ENCODE assay signal across 17 mouse cellular contexts in genomic region chr11:98599291-98599690, GRCm38 (mm10). TPM values are rescaled to one million over a fixed set of nuclear protein-coding genes. Genes with fewer than 3 reads are reported as not detected.
DNase-seq lines count a peak whose midpoint lies in the region; ATAC-seq and TF ChIP-seq lines count a peak whose summit lies in the region.
"Had no signal": no experiment of that assay in that cellular context is flagged by ENCODE, and none has a peak within 500 bp of the region (broad histone marks: within the 10 kb centered on the region; RNA-seq: fewer than 3 reads in every experiment).

No protein-coding gene starts in this region.

- no peaks in the 10 kb centered on the region for H3K36me3 ChIP-seq in hindbrain, embryonic 15.5 days
- H3K36me3 ChIP-seq in hindbrain, embryonic 14.5 days (replicated peaks; ENCODE audit: control insufficient read depth, insufficient read depth): no peaks in the 10 kb centered on the region
- no peaks in the 10 kb centered on the region for H3K36me3 ChIP-seq in ES-Bruce4 (ENCODE audit: control insufficient read depth, insufficient read depth, low read length, poor library complexity, severe bottlenecking)
- H3K36me3 ChIP-seq in forebrain, embryonic 16.5 days (ENCODE audit: control insufficient read depth, insufficient read depth): no peaks in the 10 kb centered on the region
- no peaks in the 10 kb centered on the region for H3K36me3 ChIP-seq in liver, postnatal 0 days (replicated peaks; ENCODE audit: insufficient read depth, low read length)
- H3K36me3 ChIP-seq: limb, embryonic 15.5 days had no signal

- H3K4me1 ChIP-seq in hindbrain, embryonic 15.5 days (replicated peaks): peaks cover 8% of the 10 kb centered on the region; the same call in 1 of the 2 replicates
- no peaks in the 10 kb centered on the region for H3K4me1 ChIP-seq in hindbrain, embryonic 14.5 days (replicated peaks; ENCODE audit: control insufficient read depth, insufficient read depth, low read length)
- H3K4me1 ChIP-seq in ES-Bruce4 (ENCODE audit: control insufficient read depth, insufficient read depth, low read length): no peaks in the 10 kb centered on the region
- peaks cover 4% of the 10 kb centered on the region; the same call in 1 of the 2 replicates for H3K4me1 ChIP-seq in forebrain, embryonic 16.5 days (replicated peaks; ENCODE audit: control insufficient read depth, insufficient read depth, low read length)
- H3K4me1 ChIP-seq in liver, postnatal 0 days (ENCODE audit: insufficient read depth): peaks cover 7% of the 10 kb centered on the region; the same call in 1 of the 2 replicates

- H3K4me3 ChIP-seq in hindbrain, embryonic 15.5 days: no peak overlapping the region
- no peak overlapping the region for H3K4me3 ChIP-seq in hindbrain, embryonic 14.5 days (replicated peaks; ENCODE audit: low read length)
- H3K4me3 ChIP-seq in ES-Bruce4 (ENCODE audit: low read depth, low read length): peak overlapping the region; percentile 6; the same call in 1 of the 2 replicates
- no peak overlapping the region for H3K4me3 ChIP-seq in forebrain, embryonic 16.5 days (replicated peaks; ENCODE audit: low read length)
- no peak overlapping the region for H3K4me3 ChIP-seq in liver, postnatal 0 days (ENCODE audit: low read depth, low read length)
- H3K4me3 ChIP-seq: limb, embryonic 15.5 days had no signal

- TF ChIP-seq EP300 in ES-Bruce4 (IDR thresholded peaks at IDR 0.05; ENCODE audit: insufficient read depth, low read depth, low read length): no peak
- TF ChIP-seq EP300 in liver, postnatal 0 days (IDR thresholded peaks at IDR 0.05; ENCODE audit: low read depth): no peak

- ATAC-seq in hindbrain, embryonic 15.5 days (ENCODE audit: low FRiP score, low read depth): peak; percentile 30; the same call in 1 of the 2 replicates
- no peak for ATAC-seq in hindbrain, embryonic 14.5 days (ENCODE audit: low FRiP score)
- ATAC-seq in forebrain, embryonic 16.5 days: no peak
- ATAC-seq in liver, postnatal 0 days: no peak
- ATAC-seq: Patski had no signal

- no peak overlapping the region for H3K27ac ChIP-seq in hindbrain, embryonic 15.5 days (replicated peaks)
- H3K27ac ChIP-seq in hindbrain, embryonic 14.5 days: no peak overlapping the region
- H3K27ac ChIP-seq in ES-Bruce4 (ENCODE audit: insufficient read depth, low read length): no peak overlapping the region
- H3K27ac ChIP-seq in forebrain, embryonic 16.5 days (ENCODE audit: low read length): no peak overlapping the region
- H3K27ac ChIP-seq in liver, postnatal 0 days (ENCODE audit: low read depth): no peak overlapping the region
- H3K27ac ChIP-seq: limb, embryonic 15.5 days had no signal

- DNase-seq in cerebellum, adult 8-10 months: peak; percentile 38
- no peak for DNase-seq in cerebellum, postnatal 4 days (ENCODE audit: low spot score in 2 of 2)
- no peak for DNase-seq in hindbrain, embryonic 14.5 days (ENCODE audit: low spot score)
- DNase-seq in liver, postnatal 0 days: no peak
- DNase-seq in adrenal gland, postnatal 4 days (ENCODE audit: low spot score in 2 of 2): no peak
- DNase-seq: adrenal gland, postnatal 10 days; B cell, adult 2 months; gastrocnemius, postnatal 10 days; thymus, postnatal 14 days had no signal

- TF ChIP-seq POLR2A in ES-Bruce4 (IDR thresholded peaks at IDR 0.05; ENCODE audit: insufficient read depth, low read length): no peak

- H3K4me2 ChIP-seq in hindbrain, embryonic 15.5 days: 0 out of 2 replicates have a peak overlapping the region, but pooled peaks have one; percentile 17
- H3K4me2 ChIP-seq in hindbrain, embryonic 14.5 days (replicated peaks): no peak overlapping the region
- H3K4me2 ChIP-seq in forebrain, embryonic 16.5 days (ENCODE audit: low read length): peak overlapping the region; percentile 40; the same call in 1 of the 2 replicates
- H3K4me2 ChIP-seq in liver, postnatal 0 days (ENCODE audit: low read depth, low read length): no peak overlapping the region
- H3K4me2 ChIP-seq: limb, embryonic 15.5 days had no signal

- peaks cover 13% of the 10 kb centered on the region for H3K27me3 ChIP-seq in hindbrain, embryonic 15.5 days
- H3K27me3 ChIP-seq in hindbrain, embryonic 14.5 days (ENCODE audit: control insufficient read depth, insufficient read depth, low read length): peaks cover 7% of the 10 kb centered on the region; the same call in 1 of the 2 replicates
- no peaks in the 10 kb centered on the region for H3K27me3 ChIP-seq in ES-Bruce4 (ENCODE audit: control insufficient read depth, insufficient read depth, low read length, poor library complexity, severe bottlenecking)
- peaks cover 9% of the 10 kb centered on the region; the same call in 1 of the 2 replicates for H3K27me3 ChIP-seq in forebrain, embryonic 16.5 days (replicated peaks; ENCODE audit: control insufficient read depth, insufficient read depth, low read length)
- H3K27me3 ChIP-seq in liver, postnatal 0 days (ENCODE audit: insufficient read depth, low read length): peaks cover 43% of the 10 kb centered on the region

- H3K9me3 ChIP-seq in hindbrain, embryonic 15.5 days: no peaks in the 10 kb centered on the region
- H3K9me3 ChIP-seq in hindbrain, embryonic 14.5 days (ENCODE audit: control insufficient read depth, low read length): no peaks in the 10 kb centered on the region
- H3K9me3 ChIP-seq in ES-Bruce4 (replicated peaks; ENCODE audit: control insufficient read depth, insufficient read depth, low read length, poor library complexity, severe bottlenecking): no peaks in the 10 kb centered on the region
- no peaks in the 10 kb centered on the region for H3K9me3 ChIP-seq in forebrain, embryonic 16.5 days (ENCODE audit: control insufficient read depth, low read length)
- no peaks in the 10 kb centered on the region for H3K9me3 ChIP-seq in liver, postnatal 0 days (ENCODE audit: low read length)
- H3K9me3 ChIP-seq: limb, embryonic 15.5 days had no signal

- 39% methylated on average over 18 of the region's 18 CpGs for WGBS in hindbrain, embryonic 15.5 days
- WGBS in hindbrain, embryonic 14.5 days: 42% methylated on average over 18 of the region's 18 CpGs
- 38% methylated on average over 18 of the region's 18 CpGs for WGBS in forebrain, embryonic 16.5 days
- WGBS in liver, postnatal 0 days (ENCODE audit: insufficient replicate concordance): 15% methylated on average over 18 of the region's 18 CpGs

- H3K9ac ChIP-seq in hindbrain, embryonic 15.5 days: no peak overlapping the region
- no peak overlapping the region for H3K9ac ChIP-seq in hindbrain, embryonic 14.5 days
- H3K9ac ChIP-seq in ES-Bruce4 (ENCODE audit: low read depth, poor library complexity, severe bottlenecking): no peak overlapping the region
- H3K9ac ChIP-seq in forebrain, embryonic 16.5 days (replicated peaks; ENCODE audit: low read depth, low read length): no peak overlapping the region
- no peak overlapping the region for H3K9ac ChIP-seq in liver, postnatal 0 days (replicated peaks)
- H3K9ac ChIP-seq: limb, embryonic 15.5 days had no signal

- no peak for TF ChIP-seq CTCF in ES-Bruce4 (IDR thresholded peaks at IDR 0.05; ENCODE audit: low read depth, low read length)
- no peak for TF ChIP-seq CTCF in liver, postnatal 0 days (IDR thresholded peaks at IDR 0.05; ENCODE audit: low read depth)

RNA-seq across cellular contexts. Expression of gene Lrrc3c, which starts 1.2 kb away (rescaled TPM):
- polyA plus RNA-seq in hindbrain, embryonic 15.5 days (2015; fragmentation: Nextera tagmentation; extraction: Ambion mirVana): not detected in 2 replicates
- polyA plus RNA-seq in hindbrain, embryonic 14.5 days (2014; fragmentation: Nextera tagmentation; extraction: Ambion mirVana): not detected in 2 replicates
- polyA plus RNA-seq in ES-Bruce4 (2011; ENCODE audit: insufficient read depth, insufficient read length, low read depth, missing spikeins): not detected in 2 replicates
- not detected in 2 replicates for polyA plus RNA-seq in forebrain, embryonic 16.5 days (2015; fragmentation: Nextera tagmentation; extraction: Ambion mirVana)
- polyA plus RNA-seq in liver, postnatal 0 days (2015; fragmentation: Nextera tagmentation; extraction: Ambion mirVana): not detected in 2 replicates
- not detected for total RNA-seq in adrenal gland, postnatal 4 days (2021)
- total RNA-seq: adrenal gland, postnatal 10 days; gastrocnemius, postnatal 10 days; layer of hippocampus, postnatal 10 days had no signal
- polyA plus RNA-seq: cortical plate, adult 2 months; kidney, embryonic 16.5 days; limb, embryonic 15.5 days; Patski had no signal

RNA-seq across cellular contexts. Expression of gene Ormdl3, which starts 12.1 kb away (rescaled TPM):
- polyA plus RNA-seq in hindbrain, embryonic 15.5 days (2015; fragmentation: Nextera tagmentation; extraction: Ambion mirVana): 103 and 108 TPM in 2 replicates
- polyA plus RNA-seq in hindbrain, embryonic 14.5 days (2014; fragmentation: Nextera tagmentation; extraction: Ambion mirVana): 14.9 and 17.3 TPM in 2 replicates
- polyA plus RNA-seq in ES-Bruce4 (2011; ENCODE audit: insufficient read depth, insufficient read length, low read depth, missing spikeins): 19.3 and 20.0 TPM in 2 replicates
- polyA plus RNA-seq in forebrain, embryonic 16.5 days (2015; fragmentation: Nextera tagmentation; extraction: Ambion mirVana): 122 and 127 TPM in 2 replicates
- 39.3 and 42.0 TPM in 2 replicates for polyA plus RNA-seq in liver, postnatal 0 days (2015; fragmentation: Nextera tagmentation; extraction: Ambion mirVana)
- 10 to 100 TPM; 74.7 to 84.1 TPM for total RNA-seq in adrenal gland, postnatal 4 days (2021)

RNA-seq across cellular contexts. Expression of gene Gm12355, which starts 26.2 kb away (rescaled TPM):
- polyA plus RNA-seq in hindbrain, embryonic 15.5 days (2015; fragmentation: Nextera tagmentation; extraction: Ambion mirVana): 0.48 and 0.54 TPM in 2 replicates
- polyA plus RNA-seq in hindbrain, embryonic 14.5 days (2014; fragmentation: Nextera tagmentation; extraction: Ambion mirVana): 0.20 and 0.80 TPM in 2 replicates
- 50.0 and 53.5 TPM in 2 replicates for polyA plus RNA-seq in ES-Bruce4 (2011; ENCODE audit: insufficient read depth, insufficient read length, low read depth, missing spikeins)
- polyA plus RNA-seq in forebrain, embryonic 16.5 days (2015; fragmentation: Nextera tagmentation; extraction: Ambion mirVana): 0.61 and 1.0 TPM in 2 replicates
- polyA plus RNA-seq in liver, postnatal 0 days (2015; fragmentation: Nextera tagmentation; extraction: Ambion mirVana): 0.33 and 0.39 TPM in 2 replicates
- total RNA-seq in adrenal gland, postnatal 4 days (2021): 10 to 100 TPM; 23.3 to 26.6 TPM

RNA-seq across cellular contexts. Expression of gene Gsdma3, which starts 26.9 kb away (rescaled TPM):
- not detected in 2 replicates for polyA plus RNA-seq in hindbrain, embryonic 15.5 days (2015; fragmentation: Nextera tagmentation; extraction: Ambion mirVana)
- polyA plus RNA-seq in hindbrain, embryonic 14.5 days (2014; fragmentation: Nextera tagmentation; extraction: Ambion mirVana): not detected in 2 replicates
- not detected in 2 replicates for polyA plus RNA-seq in ES-Bruce4 (2011; ENCODE audit: insufficient read depth, insufficient read length, low read depth, missing spikeins)
- polyA plus RNA-seq in forebrain, embryonic 16.5 days (2015; fragmentation: Nextera tagmentation; extraction: Ambion mirVana): not detected in 2 replicates
- polyA plus RNA-seq in liver, postnatal 0 days (2015; fragmentation: Nextera tagmentation; extraction: Ambion mirVana): not detected in 2 replicates
- 10 to 100 TPM; 12.0 to 14.5 TPM for total RNA-seq in adrenal gland, postnatal 4 days (2021)
- polyA plus RNA-seq: cortical plate, adult 2 months; kidney, embryonic 16.5 days; limb, embryonic 15.5 days; Patski had no signal

RNA-seq across cellular contexts. Expression of gene Gsdma2, which starts 47.3 kb away (rescaled TPM):
- polyA plus RNA-seq in hindbrain, embryonic 15.5 days (2015; fragmentation: Nextera tagmentation; extraction: Ambion mirVana): not detected in 2 replicates
- not detected in 2 replicates for polyA plus RNA-seq in hindbrain, embryonic 14.5 days (2014; fragmentation: Nextera tagmentation; extraction: Ambion mirVana)
- polyA plus RNA-seq in ES-Bruce4 (2011; ENCODE audit: insufficient read depth, insufficient read length, low read depth, missing spikeins): not detected in 2 replicates
- polyA plus RNA-seq in forebrain, embryonic 16.5 days (2015; fragmentation: Nextera tagmentation; extraction: Ambion mirVana): not detected in 2 replicates
- polyA plus RNA-seq in liver, postnatal 0 days (2015; fragmentation: Nextera tagmentation; extraction: Ambion mirVana): not detected in 2 replicates
- total RNA-seq in adrenal gland, postnatal 4 days (2021): under 1 TPM; 0.25 to 0.48 TPM
- total RNA-seq: gastrocnemius, postnatal 10 days; layer of hippocampus, postnatal 10 days had no signal
- polyA plus RNA-seq: cortical plate, adult 2 months; kidney, embryonic 16.5 days; limb, embryonic 15.5 days; Patski had no signal

Comparison
In these comparisons a context has a peak if more than half of its experiments do, and no peak if none do; other contexts are left out.
1. H3K4me2 ChIP-seq: peak in hindbrain, embryonic 15.5 days (single experiment) and forebrain, embryonic 16.5 days (single experiment); none in hindbrain, embryonic 14.5 days (single experiment) and liver, postnatal 0 days (single experiment).
2. RNA of gene Gm12355, which starts 26.2 kb away (polyA plus RNA-seq): 50.0 to 53.5 TPM in ES-Bruce4; 0.61 to 1.0 TPM in forebrain, embryonic 16.5 days, 0.20 to 0.80 TPM in hindbrain, embryonic 14.5 days, 0.48 to 0.54 TPM in hindbrain, embryonic 15.5 days and 0.33 to 0.39 TPM in liver, postnatal 0 days; every median in the first group is over 10 times any median in the second.